Mouse (Mus musculus) myocyte (in vitro differentiated cells): ENCODE results near the gene Ccdc86. TPM values are rescaled to one million over a fixed set of nuclear protein-coding genes. Genes with fewer than 3 reads are reported as not detected.

Source experiments
- H3K27me3 ChIP-seq: one replicate; pipeline ENCODE4 v1.6.1; 2011; ENCODE audit not compliant: control insufficient read depth, insufficient read depth, insufficient read length
- H3K36me3 ChIP-seq: one replicate; pipeline ENCODE4 v1.6.1; 2011; ENCODE audit not compliant: control insufficient read depth, insufficient read depth
- H3K4me2 ChIP-seq: one replicate; pipeline ENCODE4 v1.6.1; 2011; ENCODE audit warnings: low read depth, control low read depth
- H3K4me3 ChIP-seq: one replicate; pipeline ENCODE4 v1.5.1; 2011; ENCODE audit warnings: mild to moderate bottlenecking, control low read depth, moderate library complexity
- H3K79me2 ChIP-seq: one replicate; pipeline ENCODE4 v1.6.1; 2011; ENCODE audit not compliant: control insufficient read depth, insufficient read depth
- H3ac ChIP-seq: one replicate; pipeline ENCODE4 v1.6.1; 2011; ENCODE audit not compliant: control insufficient read depth, insufficient read length
- CEBPB ChIP-seq: IDR thresholded peaks from 2 replicates; pipeline ENCODE4 v1.6.1; 2011; ENCODE audit warnings: mild to moderate bottlenecking, moderate library complexity; ENCODE audit not compliant: poor library complexity, insufficient read depth, severe bottlenecking
- E2F4 ChIP-seq: IDR thresholded peaks from one replicate; pipeline ENCODE4 v1.6.1; 2011; ENCODE audit warnings: mild to moderate bottlenecking, control low read depth, moderate library complexity; ENCODE audit not compliant: insufficient read depth
- MAX ChIP-seq: IDR thresholded peaks from one replicate; pipeline ENCODE4 v1.6.1; 2011; ENCODE audit warnings: low read depth, mild to moderate bottlenecking, control low read depth
- MYOD1 ChIP-seq, 3 experiments: IDR thresholded peaks; one replicate each; pipeline ENCODE4 v1.6.1; 2011; ENCODE audit warnings: control low read depth in 2 of 3, low read depth in 2 of 3, mild to moderate bottlenecking in 2 of 3, moderate library complexity in 1 of 3; ENCODE audit not compliant: insufficient read length in 2 of 3, control insufficient read depth in 1 of 3
- MYOG ChIP-seq, 3 experiments: IDR thresholded peaks; one replicate each; pipeline ENCODE4 v1.6.1; 2011; ENCODE audit warnings: control low read depth in 2 of 3, low read depth in 2 of 3, mild to moderate bottlenecking in 2 of 3; ENCODE audit not compliant: insufficient read length in 2 of 3, control insufficient read depth in 1 of 3, insufficient read depth in 1 of 3
- POLR2A ChIP-seq: IDR thresholded peaks from one replicate; pipeline ENCODE4 v1.6.1; 2011; ENCODE audit warnings: low read depth, mild to moderate bottlenecking, control low read depth, moderate library complexity; ENCODE audit not compliant: insufficient read length
- POLR2AphosphoS2 ChIP-seq: IDR thresholded peaks from one replicate; pipeline ENCODE4 v1.6.1; 2011; ENCODE audit warnings: low read depth, control low read depth; ENCODE audit not compliant: insufficient read length
- REST ChIP-seq: IDR thresholded peaks from one replicate; pipeline ENCODE4 v1.6.1; 2011; ENCODE audit warnings: mild to moderate bottlenecking, control low read depth, moderate library complexity; ENCODE audit not compliant: insufficient read depth, insufficient read length
- SRF ChIP-seq: IDR thresholded peaks from one replicate; pipeline ENCODE4 v1.6.1; 2011; ENCODE audit warnings: low read depth; ENCODE audit not compliant: control insufficient read depth, insufficient read length
- TCF12 ChIP-seq: IDR thresholded peaks from one replicate; pipeline ENCODE4 v1.6.1; 2011; ENCODE audit warnings: mild to moderate bottlenecking, control low read depth; ENCODE audit not compliant: poor library complexity, insufficient read depth, severe bottlenecking
- TCF3 ChIP-seq: IDR thresholded peaks from one replicate; pipeline ENCODE4 v1.6.1; 2011; ENCODE audit warnings: low read depth, control low read depth; ENCODE audit not compliant: insufficient read length
- USF1 ChIP-seq: IDR thresholded peaks from one replicate; pipeline ENCODE4 v1.6.1; 2011; ENCODE audit warnings: low read depth, mild to moderate bottlenecking, control low read depth, moderate library complexity
- polyA plus RNA-seq: library from polyadenylated mRNA; unstranded; fragments of >200 nt; fragmentation: generic; extraction: Trizol; gene quantifications from one replicate; pipeline ENCODE4 v1.2.1, GENCODE M21; 2012; ENCODE audit warnings: missing spikeins

Ccdc86 gene
- polyA plus RNA-seq, 1 experiment: 33.1 TPM

DNA sequence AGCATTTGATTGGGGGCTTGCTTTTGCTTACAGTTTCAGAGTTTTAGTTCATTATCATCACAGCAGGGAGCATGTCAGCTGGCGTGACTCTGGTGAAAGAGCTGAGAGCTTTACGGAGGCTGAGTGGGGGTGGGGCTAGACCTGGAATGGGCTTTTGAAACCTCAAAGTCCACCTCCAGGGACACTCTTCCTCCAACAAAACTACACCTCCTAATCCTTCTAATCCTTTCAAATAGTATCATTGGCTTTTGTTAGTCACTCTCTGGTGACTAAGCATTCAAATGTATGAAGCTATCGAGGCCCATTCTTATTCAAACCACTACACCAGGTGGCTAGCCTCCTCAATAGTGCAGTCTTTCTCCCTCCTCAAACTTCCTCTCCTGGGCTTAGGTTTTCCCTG, 23.6 kb upstream of the Ccdc86 start:
- Histone ChIP-seq H3K27me3 (peaks cover 8% of the 10 kb centered on the region), H3ac (no peak overlapping the region), H3K79me2 (no peaks in the 10 kb centered on the region), H3K36me3 (no peaks in the 10 kb centered on the region), H3K4me3 (no peak overlapping the region), H3K4me2 (no peak overlapping the region)
- TF ChIP-seq E2F4 (no peak), POLR2A (no peak)

GRCm38 (mm10) chr19:10970457-10970856, 21.4 kb upstream of the Ccdc86 start:
- H3K4me2 ChIP-seq: no peak overlapping the region
- TF ChIP-seq CEBPB (no peak), USF1 (no peak), POLR2AphosphoS2 (no peak), MAX (no peak), MYOD1 (IDR thresholded peaks at IDR 0.05; ENCODE audit: control insufficient read depth in 1 of 3, insufficient read length in 2 of 3, low read depth in 2 of 3) (no peak), E2F4 (no peak), POLR2A (no peak), SRF (no peak), REST (no peak), TCF3 (no peak), TCF12 (no peak), MYOG (IDR thresholded peaks at IDR 0.05; ENCODE audit: control insufficient read depth in 1 of 3, insufficient read depth in 1 of 3, insufficient read length in 2 of 3, low read depth in 2 of 3) (no peak)

DNA sequence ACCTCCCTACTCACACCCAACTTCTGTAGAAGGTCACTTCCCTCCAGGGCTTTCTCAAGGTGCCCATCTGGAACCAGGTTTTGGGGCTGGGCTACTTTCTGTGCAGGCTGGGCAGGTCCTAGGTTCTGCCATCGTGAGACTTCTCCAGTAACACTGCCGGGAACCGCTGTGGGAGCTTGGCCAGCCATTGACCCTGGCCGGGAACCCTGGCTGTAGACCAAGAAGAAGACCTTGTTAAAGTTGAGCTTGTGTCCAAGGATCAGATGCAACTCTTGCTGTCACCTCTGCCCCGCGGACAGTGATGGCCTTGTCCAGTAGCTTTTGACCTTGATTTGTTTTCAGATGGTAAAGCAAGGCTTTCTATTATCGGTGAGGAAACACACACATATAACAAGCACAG, 19.5 kb upstream of the Ccdc86 start:
- Histone ChIP-seq H3K4me2 (no peak overlapping the region), H3K4me3 (no peak overlapping the region), H3K36me3 (no peaks in the 10 kb centered on the region), H3K27me3 (peaks cover 45% of the 10 kb centered on the region), H3K79me2 (no peaks in the 10 kb centered on the region), H3ac (no peak overlapping the region)
- no peak for TF ChIP-seq TCF12

More at GRCm38 (mm10) chr19:10970457-10970856, 21.4 kb upstream of the Ccdc86 start:
- Histone ChIP-seq H3K36me3 (no peaks in the 10 kb centered on the region), H3K4me3 (no peak overlapping the region), H3K27me3 (peaks cover 29% of the 10 kb centered on the region), H3K79me2 (no peaks in the 10 kb centered on the region), H3ac (no peak overlapping the region)

DNA sequence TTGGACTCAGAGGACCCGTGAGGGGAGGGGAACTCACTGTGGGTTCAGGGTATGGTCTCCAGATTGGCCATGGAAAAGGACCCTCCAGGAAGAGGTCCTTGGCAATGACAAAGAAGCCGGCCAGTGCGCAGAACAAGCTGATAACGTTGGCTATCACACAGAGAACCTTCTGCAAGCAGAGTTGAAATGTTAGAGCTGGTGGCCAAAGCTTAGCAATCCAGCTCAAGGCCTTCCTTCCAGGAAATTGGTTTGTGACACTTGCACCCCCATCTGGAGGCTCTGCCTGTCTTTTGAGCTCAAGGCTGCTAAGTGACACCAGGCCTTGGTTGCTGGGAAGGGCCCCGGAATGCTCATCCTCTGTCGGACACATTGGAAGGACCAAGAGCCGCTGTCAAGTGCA, 16.7 kb upstream of the Ccdc86 start:
- Histone ChIP-seq H3K79me2 (no peaks in the 10 kb centered on the region), H3K4me2 (no peak overlapping the region), H3K4me3 (no peak overlapping the region), H3K36me3 (no peaks in the 10 kb centered on the region), H3K27me3 (peaks cover 66% of the 10 kb centered on the region), H3ac (no peak overlapping the region)
- TF ChIP-seq MAX (no peak), TCF3 (no peak), SRF (no peak), MYOG (IDR thresholded peaks at IDR 0.05; ENCODE audit: control insufficient read depth in 1 of 3, insufficient read depth in 1 of 3, insufficient read length in 2 of 3, low read depth in 2 of 3) (no peak), REST (no peak), USF1 (no peak), POLR2A (no peak), POLR2AphosphoS2 (no peak), MYOD1 (IDR thresholded peaks at IDR 0.05; ENCODE audit: control insufficient read depth in 1 of 3, insufficient read length in 2 of 3, low read depth in 2 of 3) (no peak), CEBPB (no peak), E2F4 (no peak), TCF12 (no peak)

- H3K4me3 ChIP-seq: no peak overlapping the region
- no peaks in the 10 kb centered on the region for H3K36me3 ChIP-seq
- no peak for TF ChIP-seq CEBPB
- no peak for TF ChIP-seq SRF
- no peak for TF ChIP-seq MAX
- TF ChIP-seq TCF12: no peak
- TF ChIP-seq MYOG (IDR thresholded peaks at IDR 0.05; ENCODE audit: control insufficient read depth in 1 of 3, insufficient read depth in 1 of 3, insufficient read length in 2 of 3, low read depth in 2 of 3): no peak
- no peak for TF ChIP-seq E2F4
- no peak for TF ChIP-seq REST
- no peak for TF ChIP-seq POLR2AphosphoS2
- TF ChIP-seq POLR2A: no peak
- TF ChIP-seq MYOD1 (IDR thresholded peaks at IDR 0.05; ENCODE audit: control insufficient read depth in 1 of 3, insufficient read length in 2 of 3, low read depth in 2 of 3): no peak
- no peak for TF ChIP-seq TCF3
- TF ChIP-seq USF1: no peak
- H3K79me2 ChIP-seq: no peaks in the 10 kb centered on the region
- H3K27me3 ChIP-seq: peaks cover 39% of the 10 kb centered on the region
- H3ac ChIP-seq: no peak overlapping the region
- H3K4me2 ChIP-seq: no peak overlapping the region
Measured at GRCm38 (mm10) chr19:10959978-10960346, 10.9 kb upstream of the Ccdc86 start.
